Mouse (Mus musculus) stomach, postnatal 0 days (tissue): Measurements from ENCODE around the gene Klrb1f.

Source experiments
- CTCF ChIP-seq: IDR thresholded peaks from 2 replicates; pipeline ENCODE4 v1.5.1; 2016; ENCODE audit warnings: antibody characterized with exemption, low read depth, mild to moderate bottlenecking, moderate library complexity
- EP300 ChIP-seq: optimal IDR thresholded peaks from 2 replicates; pipeline ENCODE3; 2016; ENCODE audit warnings: antibody characterized with exemption

DNA sequence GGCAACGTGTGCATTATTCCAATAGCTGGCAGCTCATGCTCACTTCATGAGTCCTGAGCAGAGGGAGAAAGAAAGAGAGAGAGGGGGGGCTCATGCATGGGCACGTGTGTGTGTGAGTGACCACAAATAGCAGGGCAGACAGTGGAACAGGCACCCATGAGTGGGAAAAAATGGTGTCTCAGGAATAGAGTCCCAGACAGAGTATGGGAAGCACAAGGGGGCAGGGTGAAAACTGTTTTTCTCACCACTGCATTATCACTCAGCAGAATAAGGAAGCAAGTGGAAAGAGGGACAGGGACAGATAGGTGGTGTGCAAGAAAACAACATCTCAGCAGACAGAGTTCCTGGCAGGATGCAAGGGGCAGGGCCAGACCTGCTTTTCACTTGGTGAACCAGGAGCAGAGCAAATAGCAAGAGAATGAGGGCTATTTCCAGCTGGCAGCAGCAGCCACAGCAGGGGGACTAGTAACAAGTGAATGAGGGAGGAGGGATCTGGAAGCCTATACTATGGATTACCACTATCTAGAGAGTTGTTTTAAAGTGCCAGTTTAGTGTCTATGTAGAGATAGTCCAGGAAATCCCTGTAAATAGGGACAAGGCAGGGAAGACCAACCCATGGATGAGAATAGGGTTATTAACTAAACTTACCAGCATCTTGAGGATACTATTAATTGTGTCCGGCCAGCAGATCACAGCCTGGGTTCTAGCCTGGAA, 49.5 kb upstream of the Klrb1f start:
- TF ChIP-seq CTCF (no peak), EP300 (no peak)
